Mouse (Mus musculus) lung, embryonic 14.5 days (tissue): ENCODE results near the gene Cldn34b3. TPM values are rescaled to one million over a fixed set of nuclear protein-coding genes. Genes with fewer than 3 reads are reported as not detected.
"Not testable (repeated sequence)": the region's sequence is repeated elsewhere in the genome, so short reads cannot be mapped to it uniquely, and the experiment has no call there.

Experiments
- ATAC-seq: fragments of 200-750 bp; cut with Nextera tagmentation; 2 replicates; pipeline ENCODE4 v1.8.0; 2017; ENCODE audit warnings: mild to moderate bottlenecking, moderate TSS enrichment, moderate library complexity; ENCODE audit not compliant: insufficient read depth
- DNase-seq: peaks from one replicate; pipeline ENCODE4 v3.0.0-alpha.2; 2015
- H3K27ac ChIP-seq: fragments of 300-500 bp; sonication (generic); 2 replicates; pipeline ENCODE4 v1.5.1; 2014; ENCODE audit warnings: low read depth, mild to moderate bottlenecking, moderate library complexity
- H3K27me3 ChIP-seq: fragments of 300-500 bp; sonication (generic); 2 replicates; pipeline ENCODE4 v1.6.1; 2014; ENCODE audit warnings: low read length, control low read depth; ENCODE audit not compliant: insufficient read depth
- H3K36me3 ChIP-seq: fragments of 300-500 bp; sonication (generic); 2 replicates; pipeline ENCODE4 v1.6.1; 2014; ENCODE audit warnings: control low read depth; ENCODE audit not compliant: insufficient read depth
- H3K4me1 ChIP-seq: fragments of 300-500 bp; sonication (generic); 2 replicates; pipeline ENCODE4 v1.6.1; 2014; ENCODE audit warnings: antibody characterized with exemption, control low read depth; ENCODE audit not compliant: insufficient read depth
- H3K4me2 ChIP-seq: fragments of 300-500 bp; sonication (generic); 2 replicates; pipeline ENCODE4 v1.6.1; 2014; ENCODE audit warnings: mild to moderate bottlenecking
- H3K4me3 ChIP-seq: fragments of 300-500 bp; sonication (generic); 2 replicates; pipeline ENCODE4 v1.5.1; 2014; ENCODE audit warnings: low read depth, low read length
- H3K9ac ChIP-seq: fragments of 300-500 bp; sonication (generic); 2 replicates; pipeline ENCODE4 v1.6.1; 2014
- H3K9me3 ChIP-seq: fragments of 300-500 bp; sonication (generic); 2 replicates; pipeline ENCODE4 v1.6.1; 2016; ENCODE audit warnings: low read depth, low read length, control low read depth
- WGBS: fragments of 180-500 bp; shearing (Covaris S2); extraction: QIAGEN DNeasy Blood & Tissue Kit; methylation state at CpG from one replicate; pipeline ENCODE4 v1.1.7; 2014; 5-methylcytosine and 5-hydroxymethylcytosine counted together
- polyA plus RNA-seq: library from polyadenylated mRNA; unstranded; fragments of >200 nt; fragmentation: Nextera tagmentation; extraction: Ambion mirVana; gene quantifications from 2 replicates; pipeline ENCODE4 v1.2.1, GENCODE M21; 2014

The Cldn34b3 gene
- polyA plus RNA-seq: not detected in 2 replicates

DNA sequence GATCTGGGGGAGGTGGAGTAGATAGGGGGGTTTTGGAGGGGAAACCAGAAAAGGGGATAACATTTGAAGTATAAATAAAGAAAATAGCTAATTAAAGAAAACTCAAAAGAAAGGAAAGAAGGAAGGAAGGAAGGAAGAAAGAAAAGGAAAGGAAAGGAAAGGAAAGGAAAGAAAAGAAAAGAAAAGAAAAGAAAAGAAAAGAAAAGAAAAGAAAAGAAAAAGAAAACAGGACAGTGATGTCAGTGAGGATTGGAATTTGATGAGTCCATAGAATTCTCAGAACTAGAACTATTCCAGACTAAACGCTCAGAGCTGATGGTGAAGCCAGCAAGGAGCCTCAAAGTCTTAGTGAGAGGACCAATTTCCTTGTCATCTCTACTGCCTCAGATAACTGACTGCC is at the start of gene Cldn34b3:
Gene Cldn34b3 (plus strand): TSS at position 301 of the 400 bp plus-strand sequence.
- H3K27me3 ChIP-seq: not testable (repeated sequence)

More for the DNA sequence above, at the start of gene Cldn34b3:
- not testable (repeated sequence) for DNase-seq, H3K4me2 ChIP-seq, H3K27ac ChIP-seq, ATAC-seq, H3K4me3 ChIP-seq, H3K9me3 ChIP-seq, H3K4me1 ChIP-seq, H3K9ac ChIP-seq, H3K36me3 ChIP-seq
- WGBS: 74% methylated on average over 1 of the region's 1 CpGs

Other genes with a start within 250 kb of the Cldn34b3 start
- not detected in 2 replicates for gene Cldn34b4, start 129.0 kb downstream of the Cldn34b3 start, polyA plus RNA-seq